Mouse (Mus musculus) heart, adult 11 months (tissue): ENCODE measurements around the gene Cemip.

Experiments
- DNase-seq: peaks from one replicate; pipeline ENCODE4 v3.0.0; 2022

Gene Cemip

DNA sequence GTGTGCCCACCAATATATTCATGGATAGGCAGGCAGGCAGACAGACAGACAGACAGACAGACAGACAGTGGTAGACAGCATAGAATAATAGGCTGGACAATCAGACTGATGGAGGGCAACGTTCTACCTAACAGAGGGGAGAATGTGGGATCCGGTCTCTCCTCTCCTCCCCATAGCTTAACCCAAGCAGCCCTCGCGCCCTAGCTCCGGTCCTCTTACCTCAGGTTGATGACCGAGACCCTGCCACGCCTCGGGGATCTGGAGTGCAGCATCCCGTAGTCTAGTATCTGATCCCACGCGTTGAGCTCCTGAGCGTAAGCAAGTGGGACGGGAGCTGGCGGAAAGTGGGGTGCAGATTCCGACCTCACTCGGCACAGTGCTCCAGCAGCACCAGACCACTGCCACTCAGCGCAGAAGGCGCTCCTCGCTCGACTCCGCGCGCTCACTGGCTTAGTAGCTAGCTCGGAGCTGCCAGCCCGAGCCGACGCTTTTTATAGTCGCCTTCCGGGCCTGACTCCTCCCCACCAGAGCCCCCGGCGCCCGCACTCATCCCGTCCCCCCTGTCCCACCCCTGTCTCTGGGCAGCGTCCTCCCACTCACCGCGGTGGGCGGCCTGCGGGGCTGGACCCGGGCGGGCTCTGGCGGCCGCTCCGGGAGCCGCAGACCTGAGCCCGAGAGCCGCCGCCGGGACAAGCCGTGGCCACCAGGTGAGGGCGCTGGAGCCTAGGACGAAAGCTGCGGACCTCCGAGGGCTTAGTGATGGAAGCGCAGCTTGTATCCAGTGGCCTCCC, at the start of gene Cemip:
Cemip (minus strand) TSS at position 464 of the 791 bp plus-strand sequence.
- peak; percentile 95 for DNase-seq

DNA sequence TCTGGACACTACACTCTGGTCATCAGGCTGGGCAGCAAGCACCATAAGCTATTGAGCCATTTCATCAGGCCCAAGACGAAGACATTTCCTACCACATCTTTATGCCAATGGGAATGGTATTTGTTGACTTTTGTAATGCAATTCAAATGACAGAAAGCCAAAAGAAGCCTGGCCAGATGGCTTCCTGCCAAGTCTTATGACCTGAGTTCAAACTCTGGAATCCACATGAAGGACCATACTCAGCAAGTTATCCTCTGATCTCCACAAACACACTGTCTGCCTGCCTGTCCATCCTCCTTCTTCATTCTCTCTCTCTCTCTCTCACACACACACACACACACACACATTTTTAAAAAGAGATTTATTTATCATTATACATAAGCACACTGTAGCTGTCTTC, 46.4 kb upstream of the Cemip start:
- peak; percentile 89 for DNase-seq

DNA sequence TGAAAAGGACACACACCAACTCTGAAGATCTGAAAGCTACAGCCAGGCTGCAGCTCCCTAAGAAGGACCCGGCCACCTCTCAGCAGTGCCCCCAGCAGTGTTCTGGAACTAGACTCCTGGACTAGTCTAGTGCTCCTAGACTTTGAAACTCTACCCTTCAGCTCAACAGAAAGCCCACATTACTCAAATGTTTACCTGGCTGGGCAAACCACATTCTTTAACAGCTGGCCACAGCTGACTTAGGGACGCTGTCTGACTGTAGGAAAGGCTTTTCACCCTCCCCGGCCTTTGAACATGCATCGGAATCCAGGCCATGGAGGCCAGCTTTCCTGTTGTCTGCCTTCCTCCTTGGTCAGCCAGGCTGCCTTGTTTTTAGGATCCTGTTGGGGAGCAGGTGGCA, 45.4 kb upstream of the Cemip start:
- DNase-seq = peak; percentile 78

DNA sequence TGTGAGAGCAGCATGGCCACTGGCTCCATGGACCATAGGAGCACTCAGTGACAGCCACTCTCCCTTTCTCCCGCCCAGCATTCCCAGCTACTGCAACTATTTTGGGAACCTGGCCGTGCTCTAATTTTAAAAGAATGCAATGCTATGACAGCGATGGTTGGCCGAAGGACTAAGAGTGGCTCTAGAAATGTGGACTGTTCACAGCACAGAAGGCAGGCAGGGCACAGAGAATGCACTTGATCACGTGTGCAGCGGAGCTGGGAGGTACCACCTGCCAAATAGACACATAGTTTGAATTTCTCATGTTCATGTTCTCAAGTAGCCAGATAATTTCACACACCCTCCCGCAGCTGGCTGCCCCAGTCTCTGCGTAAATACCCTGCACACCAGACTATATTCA, 42.4 kb upstream of the Cemip start:
- DNase-seq = peak; percentile 97

DNA sequence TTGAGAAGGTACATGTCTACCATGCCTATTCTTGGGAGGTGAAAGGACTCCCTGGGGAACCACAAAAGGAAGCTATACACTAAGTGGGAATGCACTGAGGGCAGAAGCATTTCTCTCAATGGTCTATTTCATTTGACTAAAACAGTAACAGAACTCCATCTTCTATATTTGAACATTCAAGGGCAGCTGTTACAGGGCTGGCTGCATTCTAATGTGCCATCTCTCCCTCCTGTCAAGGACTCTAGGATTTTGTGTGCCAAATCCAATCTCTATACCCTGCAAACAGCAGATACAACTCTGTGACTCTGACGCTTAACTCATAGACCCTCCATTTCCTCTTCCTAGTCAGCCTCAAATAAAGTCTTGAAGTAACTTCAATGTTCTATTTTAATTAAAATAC, 39.4 kb upstream of the Cemip start:
- DNase-seq = peak; percentile 12

DNA sequence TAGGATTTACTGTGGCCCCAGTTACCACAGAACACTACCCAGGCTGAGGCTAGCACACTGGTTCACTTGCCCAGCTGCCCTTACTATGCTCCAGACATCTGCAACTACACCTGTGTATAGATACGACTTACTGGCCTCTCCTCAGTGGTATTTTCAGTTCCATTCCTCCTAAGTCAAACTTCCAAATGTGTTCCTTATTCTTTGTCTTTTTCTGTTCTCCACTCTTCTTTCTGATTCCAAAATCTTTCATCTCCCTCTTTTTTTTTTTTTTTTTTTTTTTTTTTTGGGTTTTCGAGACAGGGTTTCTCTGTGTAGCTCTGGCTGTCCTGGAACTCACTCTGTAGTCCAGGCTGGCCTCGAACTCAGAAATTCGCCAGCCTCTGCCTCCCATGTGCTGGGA, 37.3 kb upstream of the Cemip start:
- peak; percentile 70 for DNase-seq

DNA sequence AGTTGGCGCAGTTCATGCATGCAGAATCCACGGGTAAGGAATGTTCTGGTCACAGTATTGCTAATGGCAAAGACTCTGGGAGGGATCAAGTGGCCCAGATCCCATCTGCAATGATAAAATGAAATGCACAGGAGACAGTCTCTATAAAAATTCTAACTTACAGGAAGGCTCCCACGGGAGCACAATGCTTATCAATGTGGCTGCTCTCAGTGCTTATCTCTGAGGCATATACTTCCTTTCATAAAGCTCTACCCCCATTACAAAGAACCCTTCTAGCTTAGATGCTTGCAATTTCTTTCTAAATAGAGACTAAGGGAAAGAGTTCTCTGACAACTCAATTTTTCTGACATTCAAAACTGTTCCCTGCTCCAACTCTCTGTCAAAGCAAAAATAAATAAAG, 35.5 kb upstream of the Cemip start:
- no peak for DNase-seq

DNA sequence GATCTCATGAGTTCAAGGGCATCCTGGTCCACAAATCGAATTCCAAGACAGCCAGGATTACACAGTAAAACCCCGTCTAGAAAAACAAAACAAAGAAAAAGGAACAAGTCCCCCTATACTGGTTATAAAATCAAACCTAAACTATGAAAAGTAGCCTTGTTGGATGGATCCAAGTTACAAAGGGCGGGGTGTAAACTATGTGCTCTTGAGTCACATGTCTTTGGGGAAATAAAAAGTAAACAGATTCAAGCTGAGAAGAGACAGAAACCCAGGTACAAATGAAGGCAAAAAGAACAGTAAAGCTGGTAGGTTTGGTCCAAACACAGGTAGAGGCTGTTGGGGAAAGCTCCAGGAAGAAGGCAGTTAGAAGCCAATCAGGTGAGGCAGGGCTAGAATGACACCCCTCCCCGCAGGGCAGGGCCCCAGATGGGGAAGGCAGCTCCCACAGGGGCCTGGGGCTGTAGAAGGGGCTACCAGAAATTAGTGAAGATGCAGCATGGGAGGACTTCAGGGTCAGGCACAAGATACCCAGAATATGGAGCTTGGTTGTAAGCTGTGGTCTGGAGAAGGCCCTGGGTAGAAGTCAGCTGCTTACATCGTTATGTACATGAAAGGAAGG, 33.9 kb upstream of the Cemip start:
- peak; percentile 84 for DNase-seq

DNA sequence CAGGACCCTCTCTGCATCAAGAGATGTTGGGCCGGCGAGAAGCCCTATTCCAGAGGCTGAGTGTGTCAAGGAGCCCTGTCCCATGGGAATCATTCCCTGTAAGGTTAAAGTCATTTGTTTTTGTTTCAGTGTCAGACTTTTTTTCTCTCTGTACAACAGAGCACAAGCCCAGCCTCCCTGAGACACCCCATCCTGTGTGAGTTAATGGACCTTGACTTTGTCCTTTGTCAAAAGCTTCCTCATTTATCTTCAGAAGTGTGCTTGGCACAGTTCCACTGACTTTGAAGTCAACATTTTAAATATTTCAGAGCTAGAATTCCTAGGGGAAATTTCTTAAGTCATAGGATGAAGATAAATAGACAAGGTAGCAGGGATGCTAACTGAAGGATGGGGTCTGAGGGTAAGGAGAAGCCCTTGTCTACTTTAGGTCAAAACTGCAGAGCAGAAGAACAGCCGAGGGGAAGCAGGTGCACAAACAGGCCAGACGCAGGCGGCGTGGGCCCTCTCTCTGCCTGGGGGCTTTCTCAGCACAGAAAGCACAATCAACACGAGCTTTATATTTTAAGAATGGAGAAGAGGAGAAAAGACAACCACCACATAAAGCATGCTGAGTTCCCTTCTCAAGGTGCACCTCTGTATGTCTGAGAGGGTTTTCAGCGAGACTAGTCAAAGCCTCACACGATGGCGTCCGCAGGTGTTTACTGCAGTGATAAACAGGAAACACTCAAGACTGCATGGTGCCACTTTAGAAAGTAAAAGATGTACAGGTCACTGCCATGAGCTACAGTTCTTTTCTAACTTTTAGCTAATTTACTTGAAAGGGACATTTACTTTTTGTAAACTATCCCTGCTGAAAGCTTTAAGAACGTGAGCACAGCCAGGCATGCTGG, 33.2 kb upstream of the Cemip start:
- DNase-seq = peak; percentile 78

DNA sequence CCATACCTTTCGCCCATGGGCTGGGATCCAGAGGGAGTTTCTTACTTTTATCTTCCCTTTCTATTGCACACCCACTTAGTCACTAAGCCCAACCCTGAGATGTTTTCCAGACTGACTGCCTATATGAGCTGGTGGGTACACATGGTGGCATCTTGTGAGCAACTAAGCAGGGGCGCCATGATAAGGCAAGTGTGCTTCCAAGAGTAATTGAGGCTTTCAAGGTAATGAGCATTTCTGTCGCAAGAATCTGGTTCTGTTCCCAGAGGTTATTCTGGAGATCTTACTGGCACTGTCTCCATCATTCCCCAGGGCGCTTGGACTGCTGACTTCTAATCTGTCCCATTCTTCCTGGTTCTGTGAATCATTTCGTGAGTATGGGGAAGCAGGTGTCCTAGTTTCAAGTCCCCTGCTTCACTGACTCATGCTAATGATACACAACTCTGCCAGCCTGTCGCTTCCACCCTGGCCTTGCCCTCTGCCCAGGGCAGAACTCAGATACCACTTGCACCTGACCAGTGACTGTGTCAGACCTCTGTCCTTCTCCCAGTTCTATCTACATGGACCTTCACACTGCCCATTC, 31.3 kb upstream of the Cemip start:
- peak; percentile 93 for DNase-seq

DNA sequence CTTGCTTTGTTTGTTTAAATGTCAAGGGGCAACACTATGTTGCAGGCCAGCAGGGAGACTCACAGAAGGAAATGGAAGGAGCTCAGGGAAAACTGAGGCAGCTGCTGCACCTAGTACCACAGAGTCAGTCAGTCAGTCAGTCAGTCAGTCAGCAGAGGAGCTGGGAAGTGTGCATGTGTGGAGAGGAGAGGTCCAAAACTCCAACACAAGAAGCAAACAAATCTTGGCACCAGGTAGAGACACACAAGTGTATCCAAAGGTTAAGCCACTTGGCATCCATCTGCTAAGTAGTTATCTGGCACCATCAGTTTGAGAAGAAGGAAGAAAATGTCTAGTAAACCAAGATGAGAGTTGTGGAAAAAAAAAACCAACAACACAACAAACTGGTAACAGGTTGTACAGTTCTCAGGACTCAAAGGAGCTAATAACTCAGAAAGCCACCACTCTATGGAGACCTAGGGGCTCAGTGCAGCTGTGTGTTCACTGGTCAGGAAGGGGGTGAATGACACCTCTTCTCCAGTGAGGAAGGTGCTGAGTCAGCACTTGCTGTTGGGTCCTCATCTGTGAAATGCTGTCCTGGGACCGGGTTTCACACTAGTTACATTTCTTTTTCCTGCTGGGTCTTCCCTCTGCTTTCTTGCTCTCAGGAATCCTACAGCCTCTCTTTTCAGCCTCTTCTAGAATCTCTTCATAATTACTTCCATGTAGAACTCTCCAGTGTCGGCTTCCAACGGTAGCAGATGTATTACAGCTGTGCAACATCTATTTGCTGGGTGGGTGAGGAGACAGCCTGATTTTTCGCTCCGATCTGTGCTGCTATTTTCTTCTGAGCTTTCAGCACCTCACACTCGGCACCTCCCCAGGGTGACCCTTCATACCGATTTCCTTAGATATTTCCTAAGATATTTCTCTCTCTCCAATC, 30.6 kb upstream of the Cemip start:
- DNase-seq = peak; percentile 92

DNA sequence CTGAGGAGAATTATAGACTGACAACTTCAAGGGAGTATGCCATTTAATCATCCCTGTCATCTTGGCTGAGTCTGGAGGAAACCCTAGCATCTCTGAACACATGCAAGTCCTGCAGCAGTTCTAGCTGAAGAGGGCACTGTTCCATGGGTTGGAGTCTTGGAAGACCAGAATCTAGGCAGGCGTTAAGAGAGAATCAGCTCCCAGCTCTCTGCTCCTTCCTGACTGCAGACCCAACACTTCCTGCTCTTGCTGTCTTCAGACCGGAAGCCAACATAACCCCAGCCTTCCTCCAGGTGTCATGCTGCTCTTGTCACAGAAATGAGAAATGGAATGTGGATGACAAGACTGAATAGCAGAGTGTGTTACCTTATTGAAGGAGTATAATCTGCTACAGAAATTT, 29.1 kb upstream of the Cemip start:
- DNase-seq = peak; percentile 52

DNA sequence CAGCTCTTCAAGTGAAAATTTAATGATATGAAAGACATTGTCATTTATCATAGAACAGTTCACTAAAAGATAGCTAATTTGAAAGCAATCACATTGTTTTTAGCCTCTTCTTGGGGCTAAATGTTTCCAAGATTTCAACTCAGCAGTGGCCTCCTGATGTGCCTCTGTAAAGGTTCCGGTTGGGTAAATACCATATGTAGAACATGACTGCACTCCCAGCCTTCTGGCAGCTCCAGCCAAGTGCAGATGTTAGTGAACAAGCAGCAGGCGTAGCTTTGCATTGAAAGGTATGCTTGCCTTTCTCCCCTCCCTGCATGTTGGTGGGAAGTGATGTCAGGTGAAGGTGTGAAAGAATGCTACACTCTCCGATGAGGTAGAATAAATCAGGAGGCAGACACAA, 28.5 kb upstream of the Cemip start:
- peak; percentile 58 for DNase-seq

DNA sequence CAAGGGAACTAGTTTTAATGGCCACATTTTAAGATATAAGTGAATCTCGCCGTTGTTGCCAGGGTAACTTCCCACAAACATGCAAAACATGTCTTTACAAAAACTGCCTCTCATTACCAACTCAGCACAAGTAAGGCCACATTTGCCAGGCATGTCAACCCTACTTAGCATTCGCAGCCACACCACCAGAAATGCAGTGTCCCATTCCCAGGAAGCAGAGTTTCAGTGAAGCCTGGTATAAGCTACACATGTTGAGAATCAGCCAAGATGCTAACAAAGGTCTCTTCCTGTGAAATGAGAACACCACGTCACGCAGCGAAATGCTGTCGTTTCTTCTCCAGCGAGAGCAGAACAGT, 26.7 kb upstream of the Cemip start:
- DNase-seq = peak; percentile 78

DNA sequence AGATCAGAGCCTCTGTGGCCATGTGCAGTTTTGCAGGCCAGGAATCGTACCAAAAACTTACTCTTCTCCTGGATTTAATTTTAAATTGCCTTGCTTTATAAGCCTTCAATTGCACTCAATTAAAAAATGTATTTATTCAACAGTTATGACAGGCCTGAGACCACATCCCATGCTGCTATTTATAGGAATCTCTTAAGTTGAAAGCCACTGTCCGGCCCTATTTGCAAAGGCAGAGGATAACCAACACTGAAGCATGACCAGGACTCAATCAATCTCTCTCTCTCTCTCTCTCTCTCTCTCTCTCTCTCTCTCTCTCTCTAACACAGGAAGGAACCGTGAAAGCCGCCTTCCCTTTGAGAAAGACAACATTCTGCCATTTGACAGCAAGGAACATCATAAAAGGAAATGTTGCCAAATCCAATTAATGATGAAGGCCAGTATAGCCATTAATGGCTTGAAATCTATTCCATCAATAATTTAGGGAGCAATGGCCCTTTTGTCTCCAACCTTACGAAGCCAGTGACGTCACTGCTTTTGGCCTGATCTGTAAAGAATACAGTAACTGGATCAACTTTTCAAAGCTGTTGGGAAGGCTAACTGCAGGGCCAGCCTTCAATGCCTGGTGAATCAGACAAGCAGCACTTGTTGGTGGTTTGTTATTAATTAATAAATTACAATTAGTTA, 26.2 kb upstream of the Cemip start:
- DNase-seq = peak; percentile 59

DNA sequence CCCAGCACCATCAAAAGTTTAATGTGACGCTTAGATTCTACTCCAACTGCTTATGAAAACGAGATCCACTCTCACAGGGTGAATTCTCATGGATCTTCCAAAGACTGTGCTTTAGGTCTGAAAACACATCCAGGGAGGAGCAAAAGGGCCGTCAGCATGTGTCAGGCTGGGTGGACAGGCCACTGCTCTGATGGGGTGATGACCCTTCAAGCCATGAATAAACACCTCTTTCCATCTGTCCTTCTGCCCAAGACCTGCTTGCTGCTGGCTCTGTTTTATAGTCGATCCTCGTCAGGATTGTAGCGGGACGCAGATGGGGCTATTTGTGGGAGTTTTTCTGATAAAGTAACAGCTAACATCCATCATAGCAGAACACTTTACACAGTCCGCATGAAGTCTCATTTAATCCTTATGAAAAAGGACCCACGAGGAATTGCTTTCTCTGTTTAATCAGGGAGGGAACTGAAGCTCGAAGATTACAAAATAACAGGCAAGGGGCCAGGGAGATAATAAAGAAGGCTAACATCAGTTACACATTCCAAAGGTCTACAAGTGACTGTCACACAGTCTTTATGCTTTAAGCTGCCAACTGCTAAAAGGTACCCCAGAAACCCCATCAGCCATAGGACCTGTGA, 25.5 kb upstream of the Cemip start:
- peak; percentile 64 for DNase-seq

DNA sequence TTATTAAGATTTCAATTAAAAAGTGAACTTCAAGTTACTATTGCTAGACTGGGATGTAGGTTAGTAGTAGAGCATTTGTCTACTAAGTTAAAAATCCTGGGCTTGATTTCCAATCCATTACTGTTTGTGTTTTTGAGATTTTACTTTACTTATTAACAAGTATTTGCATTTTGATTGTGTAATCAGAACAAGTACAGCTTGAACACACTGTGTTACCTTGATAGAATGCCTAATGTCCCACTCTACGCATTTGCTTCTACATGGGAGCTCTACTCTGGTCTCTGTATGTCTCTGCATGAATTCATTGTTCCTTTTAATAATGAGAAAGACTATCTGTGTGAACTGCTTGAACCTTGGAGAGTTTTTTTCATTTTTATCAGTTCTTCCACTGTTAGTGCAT, 20.6 kb upstream of the Cemip start:
- DNase-seq = no peak

DNA sequence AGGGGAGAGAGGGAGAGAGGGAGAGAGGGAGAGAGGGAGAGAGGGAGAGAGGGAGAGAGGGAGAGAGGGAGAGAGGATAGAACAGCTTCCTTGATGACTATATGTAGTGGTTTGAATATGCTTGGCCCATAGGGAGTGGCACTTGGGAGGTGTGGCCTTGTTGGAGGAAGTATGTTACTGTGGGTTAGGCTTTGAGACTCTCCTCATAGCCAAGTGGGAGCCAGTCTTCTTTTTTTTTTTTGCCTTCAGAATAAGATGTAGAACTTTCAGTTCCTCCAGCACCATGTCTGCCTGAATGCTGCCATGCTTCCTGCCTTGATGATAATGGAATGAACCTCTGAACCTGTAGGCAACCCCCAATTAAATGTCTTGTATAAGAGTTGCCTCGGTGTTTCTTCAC, 16.3 kb upstream of the Cemip start:
- peak; percentile 40 for DNase-seq

DNA sequence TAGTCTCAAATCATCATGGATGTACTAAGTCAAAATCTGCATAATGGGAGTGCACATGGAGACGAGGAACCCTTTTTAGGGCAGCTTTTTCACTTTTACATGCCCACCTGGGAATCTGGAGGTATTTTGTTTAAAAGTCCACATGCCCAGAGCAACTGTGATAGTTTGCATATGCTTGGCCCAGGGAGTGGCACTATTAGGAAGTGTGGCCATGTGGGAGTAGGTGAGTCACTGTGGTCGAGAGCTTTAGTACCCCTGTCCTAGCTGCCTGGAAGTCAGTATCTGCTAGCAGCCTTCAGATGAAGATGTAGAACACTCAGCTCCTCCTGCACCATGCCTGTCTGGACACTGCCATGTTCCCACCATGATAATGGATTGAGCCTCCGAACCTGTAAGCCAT, 14.4 kb upstream of the Cemip start:
- peak; percentile 80 for DNase-seq

DNA sequence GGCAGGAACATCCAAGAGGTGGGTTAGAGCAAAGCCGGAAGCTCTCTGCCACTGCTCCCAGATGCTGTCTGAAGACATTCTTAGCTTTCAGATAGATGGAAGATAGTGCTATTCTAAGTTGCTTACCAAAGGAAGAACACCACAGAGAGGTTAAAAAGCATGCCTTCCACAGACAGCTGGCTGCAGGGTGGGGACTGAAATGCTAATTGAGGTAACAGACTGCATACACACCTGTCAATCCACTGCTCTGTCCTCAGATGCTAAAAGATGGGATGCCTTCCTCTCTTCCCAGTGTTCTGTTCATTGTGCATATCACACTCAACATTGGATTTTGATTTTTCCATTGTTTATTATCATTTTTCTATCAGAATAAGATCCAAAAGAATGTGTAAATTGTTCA, 11.8 kb upstream of the Cemip start:
- peak; percentile 41 for DNase-seq

DNA sequence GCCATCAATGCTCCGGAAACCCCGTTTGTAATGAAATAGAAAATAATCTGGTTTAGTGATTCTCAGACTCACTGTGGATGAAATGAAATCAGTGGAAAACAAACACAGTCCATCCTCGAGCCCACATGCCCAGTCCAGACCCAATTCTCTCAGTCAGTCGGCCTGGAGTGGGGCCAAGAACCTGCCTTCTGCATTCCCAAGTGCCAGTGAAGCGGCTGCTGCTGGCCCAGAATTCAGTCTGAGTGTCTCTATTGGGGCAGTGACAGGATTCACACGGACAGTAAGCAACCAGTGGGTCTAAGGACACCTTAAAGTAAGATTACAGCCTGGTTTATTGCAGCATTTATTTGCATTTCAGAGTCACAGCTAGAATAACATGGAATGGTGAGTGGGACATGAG, 10.2 kb upstream of the Cemip start:
- peak; percentile 76 for DNase-seq
